Comparison of ENCODE assay signal across 8 mouse cellular contexts in the genomic region with DNA sequence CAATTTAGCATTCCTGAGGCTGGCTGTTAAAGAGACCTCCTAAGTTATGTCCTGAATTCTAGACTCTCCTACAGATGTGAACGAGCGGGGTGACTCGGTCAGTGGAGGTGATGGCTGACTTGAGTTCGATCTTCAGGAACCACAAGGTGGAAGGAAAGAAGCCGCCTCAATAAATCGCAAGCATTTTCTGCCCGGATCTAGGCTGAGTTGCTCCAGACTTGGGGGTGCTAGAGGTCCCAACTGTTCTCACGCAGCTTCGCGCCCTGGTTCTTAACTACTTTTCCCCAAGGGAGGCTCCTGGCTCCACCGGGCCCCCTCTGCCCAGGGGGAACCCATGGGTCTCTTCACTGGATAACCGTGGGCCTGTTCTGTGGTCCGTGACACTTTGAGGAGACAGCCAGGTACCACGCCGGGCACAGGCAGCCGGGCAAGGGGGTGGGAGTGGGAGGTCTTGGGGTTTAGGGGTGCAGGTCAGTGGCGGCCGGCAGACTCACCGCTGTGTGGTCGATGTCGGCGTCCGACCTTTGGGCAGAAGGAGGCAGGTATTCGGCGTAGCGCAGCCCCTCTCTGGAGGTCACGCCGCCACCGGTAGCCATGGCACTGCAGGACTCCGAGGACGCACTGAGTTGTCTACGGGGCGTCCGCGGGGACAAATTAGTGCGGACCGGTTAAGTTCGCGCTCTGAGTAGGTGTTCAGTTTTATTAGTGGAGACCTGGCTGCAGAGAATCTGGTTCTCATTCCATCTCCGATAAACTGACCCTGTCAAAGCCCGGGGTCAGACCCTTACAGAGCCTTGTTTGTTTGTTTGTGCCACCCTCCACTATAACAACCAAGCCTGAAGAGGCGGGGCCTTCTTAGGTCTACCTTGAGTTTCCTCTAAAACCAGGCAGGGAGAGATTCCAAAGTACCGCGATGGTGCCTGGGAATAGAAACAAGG. TPM values are rescaled to one million over a fixed set of nuclear protein-coding genes. Genes with fewer than 3 reads are reported as not detected.
DNase-seq lines count a peak whose midpoint lies in the region; ATAC-seq and TF ChIP-seq lines count a peak whose summit lies in the region.

A gene (minus strand): TSS at position 822 of the 938 bp plus-strand sequence.

- DNase-seq in B cell, adult 2 months = peak; percentile 87 to 88
- peak; percentile 89 for DNase-seq in brain, embryonic 14.5 days (ENCODE audit: low read depth)
- DNase-seq in heart, embryonic 10.5 days (ENCODE audit: low spot score) = peak; percentile 93
- DNase-seq in limb, embryonic 14.5 days (ENCODE audit: low spot score) = peak; percentile 77
- peak; percentile 73 to 90 for DNase-seq in spleen, adult 2 months (ENCODE audit: low read depth in 1 of 2, low spot score in 2 of 2)

- H3K9me3 ChIP-seq in erythroblast, embryonic 14.5 days (ENCODE audit: control insufficient read depth, low read length) = no peaks in the 10 kb centered on the region
- H3K9me3 ChIP-seq in heart, embryonic 10.5 days = no peaks in the 10 kb centered on the region
- no peaks in the 10 kb centered on the region for H3K9me3 ChIP-seq in kidney, embryonic 14.5 days (ENCODE audit: control insufficient read depth, low read length)
- H3K9me3 ChIP-seq in limb, embryonic 14.5 days (ENCODE audit: control insufficient read depth, low read length) = no peaks in the 10 kb centered on the region
- no peaks in the 10 kb centered on the region for H3K9me3 ChIP-seq in midbrain, embryonic 16.5 days (replicated peaks; ENCODE audit: control insufficient read depth, low read length, poor library complexity, severe bottlenecking)

- H3K4me3 ChIP-seq in erythroblast, embryonic 14.5 days (replicated peaks) = peak within 1 kb of the TSS; percentile 83
- peak within 1 kb of the TSS; percentile 81 for H3K4me3 ChIP-seq in heart, embryonic 10.5 days
- peak within 1 kb of the TSS; percentile 81 for H3K4me3 ChIP-seq in kidney, embryonic 14.5 days (ENCODE audit: low read length)
- peak within 1 kb of the TSS; percentile 85 for H3K4me3 ChIP-seq in limb, embryonic 14.5 days (replicated peaks; ENCODE audit: low read length)
- H3K4me3 ChIP-seq in midbrain, embryonic 16.5 days (ENCODE audit: low read depth, low read length) = peak within 1 kb of the TSS; percentile 85
- H3K4me3 ChIP-seq in spleen, adult 2 months (ENCODE audit: extremely low read depth, insufficient read depth, insufficient read length) = peak within 1 kb of the TSS; percentile 72

- TF ChIP-seq POLR2A in brain, embryonic 14.5 days (IDR thresholded peaks at IDR 0.05; ENCODE audit: borderline replicate concordance, extremely low read depth, insufficient read depth, insufficient read length, poor library complexity, severe bottlenecking) = no peak
- TF ChIP-seq POLR2A in limb, embryonic 14.5 days (IDR thresholded peaks at IDR 0.05; ENCODE audit: borderline replicate concordance, extremely low read depth, insufficient read depth, insufficient read length) = no peak
- no peak for TF ChIP-seq POLR2A in spleen, adult 2 months (IDR thresholded peaks at IDR 0.05; ENCODE audit: low read depth, low read length)

- 0 out of 2 replicates have a peak, but pooled peaks have one; percentile 8 for TF ChIP-seq CTCF in brain, embryonic 14.5 days (IDR thresholded peaks at IDR 0.05; ENCODE audit: borderline replicate concordance, extremely low read depth, insufficient read depth, insufficient read length)
- no peak for TF ChIP-seq CTCF in spleen, adult 2 months (IDR thresholded peaks at IDR 0.05; ENCODE audit: extremely low read depth, insufficient read depth, insufficient read length, insufficient replicate concordance)

- H3K27ac ChIP-seq in heart, embryonic 10.5 days = peak within 1 kb of the TSS; percentile 92
- peak within 1 kb of the TSS; percentile 8; the same call in 1 of the 2 replicates for H3K27ac ChIP-seq in kidney, embryonic 14.5 days (ENCODE audit: low read depth, low read length)
- no peak within 1 kb of the TSS for H3K27ac ChIP-seq in limb, embryonic 14.5 days (replicated peaks; ENCODE audit: low read depth, low read length)
- H3K27ac ChIP-seq in midbrain, embryonic 16.5 days (ENCODE audit: low read length) = no peak within 1 kb of the TSS; the same call in 1 of the 2 replicates
- peak within 1 kb of the TSS; percentile 48 for H3K27ac ChIP-seq in spleen, adult 2 months (ENCODE audit: insufficient read depth, low read length)

- peaks cover 3% of the 10 kb centered on the region for H3K36me3 ChIP-seq in erythroblast, embryonic 14.5 days (ENCODE audit: control insufficient read depth)
- peaks cover 8% of the 10 kb centered on the region; the same call in 1 of the 2 replicates for H3K36me3 ChIP-seq in heart, embryonic 10.5 days
- H3K36me3 ChIP-seq in kidney, embryonic 14.5 days (ENCODE audit: control insufficient read depth, insufficient read depth, low read length) = no peaks in the 10 kb centered on the region
- H3K36me3 ChIP-seq in limb, embryonic 14.5 days (ENCODE audit: control insufficient read depth, insufficient read depth, low read length) = no peaks in the 10 kb centered on the region
- H3K36me3 ChIP-seq in midbrain, embryonic 16.5 days (ENCODE audit: control insufficient read depth, insufficient read depth, low read length) = no peaks in the 10 kb centered on the region
- no peaks in the 10 kb centered on the region for H3K36me3 ChIP-seq in spleen, adult 2 months (ENCODE audit: control insufficient read depth, insufficient read depth, low read length)

- peak within 1 kb of the TSS; percentile 60 for H3K4me2 ChIP-seq in kidney, embryonic 14.5 days (replicated peaks; ENCODE audit: low read depth, low read length)
- H3K4me2 ChIP-seq in limb, embryonic 14.5 days (replicated peaks; ENCODE audit: low read depth, low read length, severe bottlenecking) = peak within 1 kb of the TSS; percentile 79
- peak within 1 kb of the TSS; percentile 79 for H3K4me2 ChIP-seq in midbrain, embryonic 16.5 days (ENCODE audit: low read length)

- peak; percentile 94 for ATAC-seq in kidney, embryonic 14.5 days (ENCODE audit: low FRiP score, low TSS enrichment)
- peak; percentile 74 for ATAC-seq in limb, embryonic 14.5 days (ENCODE audit: low FRiP score, low read depth)
- peak; percentile 91 for ATAC-seq in midbrain, embryonic 16.5 days

- WGBS in heart, embryonic 10.5 days = 2% methylated on average over 44 of the region's 44 CpGs
- 2% methylated on average over 44 of the region's 44 CpGs for WGBS in kidney, embryonic 14.5 days
- WGBS in limb, embryonic 14.5 days = 1% methylated on average over 44 of the region's 44 CpGs
- 2% methylated on average over 44 of the region's 44 CpGs for WGBS in midbrain, embryonic 16.5 days
- WGBS in spleen, adult 2 months = 3% methylated on average over 44 of the region's 44 CpGs

- peak within 1 kb of the TSS; percentile 82 for H3K9ac ChIP-seq in kidney, embryonic 14.5 days (ENCODE audit: low read depth, low read length)
- peak within 1 kb of the TSS; percentile 87 for H3K9ac ChIP-seq in limb, embryonic 14.5 days (ENCODE audit: low read depth, low read length, severe bottlenecking)
- H3K9ac ChIP-seq in midbrain, embryonic 16.5 days (ENCODE audit: low read depth, low read length) = peak within 1 kb of the TSS; percentile 88

- H3K4me1 ChIP-seq in erythroblast, embryonic 14.5 days (ENCODE audit: control insufficient read depth) = peaks cover 13% of the 10 kb centered on the region
- H3K4me1 ChIP-seq in heart, embryonic 10.5 days = peaks cover 6% of the 10 kb centered on the region; the same call in 1 of the 2 replicates
- H3K4me1 ChIP-seq in kidney, embryonic 14.5 days (ENCODE audit: control insufficient read depth, insufficient read depth, low read length) = no peaks in the 10 kb centered on the region
- H3K4me1 ChIP-seq in limb, embryonic 14.5 days (ENCODE audit: control insufficient read depth, insufficient read depth, low read length) = 0 out of 2 replicates have a peak, but pooled peaks cover 5% of the 10 kb centered on the region
- peaks cover 3% of the 10 kb centered on the region; the same call in 1 of the 2 replicates for H3K4me1 ChIP-seq in midbrain, embryonic 16.5 days (ENCODE audit: control insufficient read depth, insufficient read depth, low read length)
- peaks cover 6% of the 10 kb centered on the region; the same call in 1 of the 2 replicates for H3K4me1 ChIP-seq in spleen, adult 2 months (ENCODE audit: control insufficient read depth, insufficient read depth, insufficient read length)

- no peaks in the 10 kb centered on the region for H3K27me3 ChIP-seq in erythroblast, embryonic 14.5 days (ENCODE audit: control insufficient read depth)
- H3K27me3 ChIP-seq in heart, embryonic 10.5 days (ENCODE audit: insufficient read depth, poor library complexity, severe bottlenecking) = no peaks in the 10 kb centered on the region
- no peaks in the 10 kb centered on the region for H3K27me3 ChIP-seq in kidney, embryonic 14.5 days (ENCODE audit: control insufficient read depth, insufficient read depth, low read length)
- no peaks in the 10 kb centered on the region for H3K27me3 ChIP-seq in limb, embryonic 14.5 days (ENCODE audit: control insufficient read depth, insufficient read depth, low read length)
- H3K27me3 ChIP-seq in midbrain, embryonic 16.5 days (ENCODE audit: control insufficient read depth, insufficient read depth, low read depth, low read length) = no peaks in the 10 kb centered on the region
- no peaks in the 10 kb centered on the region for H3K27me3 ChIP-seq in spleen, adult 2 months (ENCODE audit: control insufficient read depth, insufficient read depth, low read length)

RNA-seq across cellular contexts. Expression of the gene that starts here (rescaled TPM):
- polyA plus RNA-seq in brain, embryonic 14.5 days (2012; rRNA removed) = 14.2 and 15.5 TPM in 2 replicates
- polyA plus RNA-seq in erythroblast, embryonic 14.5 days (2012) = 1.5 and 1.8 TPM in 2 replicates
- polyA plus RNA-seq in heart, embryonic 10.5 days (2016; fragmentation: Nextera tagmentation; extraction: Ambion mirVana) = 123 and 138 TPM in 2 replicates
- 130 and 169 TPM in 2 replicates for polyA plus RNA-seq in kidney, embryonic 14.5 days (2014; fragmentation: Nextera tagmentation; extraction: Ambion mirVana)
- polyA plus RNA-seq in limb, embryonic 14.5 days (2012; rRNA removed) = 11.7 and 22.8 TPM in 2 replicates
- polyA plus RNA-seq in limb, embryonic 14.5 days (2014; fragmentation: Nextera tagmentation; extraction: Ambion mirVana) = 113 and 117 TPM in 2 replicates
- polyA plus RNA-seq in midbrain, embryonic 16.5 days (2015; fragmentation: Nextera tagmentation; extraction: Ambion mirVana) = 79.3 and 90.1 TPM in 2 replicates
- 3.5 and 4.0 TPM in 2 replicates for polyA plus RNA-seq in spleen, adult 2 months (2012; rRNA removed)

Comparison
In these comparisons a context has a peak if more than half of its experiments do, and no peak if none do; other contexts are left out.
1. H3K27ac ChIP-seq: peak in heart, embryonic 10.5 days (single experiment), kidney, embryonic 14.5 days (single experiment) and spleen, adult 2 months (single experiment); none in limb, embryonic 14.5 days (single experiment) and midbrain, embryonic 16.5 days (single experiment).
2. Peak in every context shown above with its lines, with median percentiles within 50 percentile points of each other: DNase-seq, H3K4me3 ChIP-seq, ATAC-seq, H3K4me2 ChIP-seq and H3K9ac ChIP-seq.